Mouse (Mus musculus) embryonic stem cell, embryonic (primary cell): Measurements from ENCODE around the gene Pi4ka.

Source experiments
- CTCF ChIA-PET, 4 experiments: fragments of 300-600 bp in 2 of 4; fragments of 350-600 bp in 2 of 4; sonication (Branson Sonifier 250); formaldehyde crosslinking; loops; one replicate each; lab custom pipeline; 2022; ENCODE audit warnings: inconsistent platforms in 2 of 4; lab: Charles Lee
- POLR2A ChIA-PET, 4 experiments: fragments of 300-600 bp in 2 of 4; fragments of 350-600 bp in 2 of 4; sonication (Branson Sonifier 250); formaldehyde crosslinking; loops; one replicate each; lab custom pipeline; 2022; ENCODE audit warnings: antibody characterized with exemption in 4 of 4, inconsistent platforms in 1 of 4; lab: Charles Lee

Pi4ka gene

GRCm38 (mm10) chr16:17266113-17266512 lies 140.0 kb downstream of the Pi4ka start:
- POLR2A ChIA-PET = interaction anchor here in 3 of 4 experiments (0.8 to 35.2 kb wide), 17 partner anchors 9 to 118 kb away, joined by 3 to 895 read pairs (median 6); partner anchors contain the start of genes Rimbp3 (in 2 of the 3), Hic2 (in 1 of the 3) and Tmem191c (in 1 of the 3)
- CTCF ChIA-PET = interaction anchor here in 3 of 4 experiments (0.5 to 2.6 kb wide), 7 partner anchors 8 to 515 kb away, joined by 3 to 18 read pairs (median 6); partner anchors contain the start of genes Rimbp3 (in 2 of the 3) and Tmem191c (in 1 of the 3)

GRCm38 (mm10) chr16:17261341-17261740 lies 144.8 kb downstream of the Pi4ka start:
- CTCF ChIA-PET = interaction anchor here (0.6 to 2.8 kb wide), 10 partner anchors 9 to 515 kb away, joined by 3 to 16 read pairs (median 4); partner anchors contain the start of gene Rimbp3 (in 1 of the 4)
- POLR2A ChIA-PET = interaction anchor here (0.5 to 35.2 kb wide), 18 partner anchors 7 to 529 kb away, joined by 3 to 895 read pairs (median 8); partner anchors contain the start of genes Hic2 (in 3 of the 4) and Rimbp3 (in 2 of the 4)

GRCm38 (mm10) chr16:17258917-17259316 lies 147.2 kb downstream of the Pi4ka start:
- POLR2A ChIA-PET = interaction anchor here in 3 of 4 experiments (0.7 to 35.2 kb wide), 17 partner anchors 6 to 108 kb away, joined by 3 to 895 read pairs (median 65); partner anchors contain the start of genes Hic2 (in 3 of the 3), Rimbp3 (in 2 of the 3) and Tmem191c (in 1 of the 3)
- CTCF ChIA-PET = interaction anchor here in 3 of 4 experiments (1.0 to 4.8 kb wide), 5 partner anchors 12 to 49 kb away, joined by 3 to 27 read pairs (median 17); partner anchors contain the start of gene Rimbp3 (in 2 of the 3)

- ChIA-PET CTCF (interaction anchor here (0.6 to 4.8 kb wide), 11 partner anchors 13 to 175 kb away, joined by 3 to 29 read pairs (median 4); partner anchors contain the start of gene Rimbp3 (in 2 of the 4)), POLR2A (interaction anchor here in 3 of 4 experiments (0.8 to 35.2 kb wide), 24 partner anchors 6 to 132 kb away, joined by 3 to 895 read pairs (median 5); partner anchors contain the start of genes Hic2 (in 3 of the 3), Rimbp3 (in 2 of the 3), 2610318N02Rik (in 1 of the 3) and Ccdc116 (in 1 of the 3))
These were observed 148.7 kb downstream of the Pi4ka start for GRCm38 (mm10) chr16:17257359-17257821.

- ChIA-PET CTCF (interaction anchor here in 3 of 4 experiments (1.1 to 4.8 kb wide), 6 partner anchors 16 to 46 kb away, joined by 3 to 27 read pairs (median 5); partner anchors contain the start of gene Rimbp3 (in 1 of the 3)), POLR2A (interaction anchor here (0.6 to 35.2 kb wide), 30 partner anchors 3 to 209 kb away, joined by 3 to 895 read pairs (median 9); partner anchors contain the start of genes Hic2 (in 3 of the 4), Rimbp3 (in 3 of the 4), Tmem191c (in 2 of the 4) and Pi4ka (in 1 of the 4))
These were observed 150.8 kb downstream of the Pi4ka start for GRCm38 (mm10) chr16:17255270-17255669.

GRCm38 (mm10) chr16:17254005-17254597 lies 152.0 kb downstream of the Pi4ka start:
- CTCF ChIA-PET = interaction anchor here in 3 of 4 experiments (1.1 to 2.7 kb wide), 7 partner anchors 17 to 45 kb away, joined by 3 to 14 read pairs (median 5); partner anchors contain the start of gene Rimbp3 (in 2 of the 3)
- POLR2A ChIA-PET = interaction anchor here (0.6 to 35.2 kb wide), 27 partner anchors 2 to 197 kb away, joined by 3 to 895 read pairs (median 10); partner anchors contain the start of genes Hic2 (in 3 of the 4), Rimbp3 (in 3 of the 4), Crkl (in 2 of the 4) and Tmem191c (in 2 of the 4)

GRCm38 (mm10) chr16:17252841-17253240 lies 153.3 kb downstream of the Pi4ka start:
- ChIA-PET POLR2A (interaction anchor here in 3 of 4 experiments (0.7 to 35.2 kb wide), 24 partner anchors 1 to 131 kb away, joined by 3 to 895 read pairs (median 12); partner anchors contain the start of genes Hic2 (in 3 of the 3), Rimbp3 (in 3 of the 3), Tmem191c (in 3 of the 3) and Ccdc116 (in 1 of the 3)), CTCF (interaction anchor here in 3 of 4 experiments (0.6 to 2.1 kb wide), 6 partner anchors 23 to 121 kb away, joined by 3 to 12 read pairs (median 4); partner anchors contain the start of gene Rimbp3 (in 2 of the 3))

GRCm38 (mm10) chr16:17252086-17252726 lies 153.9 kb downstream of the Pi4ka start:
- ChIA-PET CTCF (interaction anchor here in 3 of 4 experiments (0.6 to 2.0 kb wide), 6 partner anchors 14 to 121 kb away, joined by 3 to 7 read pairs (median 6); no protein-coding TSS in a partner anchor), POLR2A (interaction anchor here (0.7 to 35.2 kb wide), 25 partner anchors 0 to 131 kb away, joined by 3 to 895 read pairs (median 9); partner anchors contain the start of genes Hic2 (in 4 of the 4), Rimbp3 (in 2 of the 4), Tmem191c (in 2 of the 4) and Ccdc116 (in 1 of the 4))

- POLR2A ChIA-PET = interaction anchor here (0.6 to 35.2 kb wide), 21 partner anchors 0 to 130 kb away, joined by 3 to 895 read pairs (median 8); partner anchors contain the start of genes Hic2 (in 4 of the 4), Rimbp3 (in 2 of the 4), Ccdc116 (in 1 of the 4) and Sdf2l1 (in 1 of the 4)
- CTCF ChIA-PET = interaction anchor here in 2 of 4 experiments (1.1 to 1.4 kb wide), 2 partner anchors 41 to 42 kb away, joined by 5 to 7 read pairs; no protein-coding TSS in a partner anchor
These were observed 154.6 kb downstream of the Pi4ka start for GRCm38 (mm10) chr16:17251539-17251938.

- POLR2A ChIA-PET = interaction anchor here (0.5 to 35.2 kb wide), 21 partner anchors 8 to 632 kb away, joined by 3 to 895 read pairs (median 5); partner anchors contain the start of genes Hic2 (in 3 of the 4), Rimbp3 (in 2 of the 4) and Tmem191c (in 1 of the 4)
- CTCF ChIA-PET = interaction anchor here in 3 of 4 experiments (0.7 to 2.4 kb wide), 5 partner anchors 22 to 56 kb away, joined by 3 to 13 read pairs (median 7); no protein-coding TSS in a partner anchor
These were observed 157.0 kb downstream of the Pi4ka start for GRCm38 (mm10) chr16:17249135-17249534.

- ChIA-PET CTCF (interaction anchor here in 3 of 4 experiments (1.0 to 3.8 kb wide), 4 partner anchors 23 to 38 kb away, joined by 3 to 24 read pairs (median 6); partner anchors contain the start of genes Rimbp3 (in 1 of the 3) and Tmem191c (in 1 of the 3)), POLR2A (interaction anchor here (0.5 to 35.2 kb wide), 22 partner anchors 9 to 245 kb away, joined by 3 to 895 read pairs (median 6); partner anchors contain the start of genes Hic2 (in 3 of the 4), Rimbp3 (in 2 of the 4), Ppil2 (in 1 of the 4) and Sdf2l1 (in 1 of the 4))
These were observed 158.4 kb downstream of the Pi4ka start for GRCm38 (mm10) chr16:17247727-17248126.

- ChIA-PET POLR2A (interaction anchor here (0.7 to 35.2 kb wide), 16 partner anchors 9 to 49 kb away, joined by 3 to 895 read pairs (median 6); partner anchors contain the start of genes Hic2 (in 3 of the 4), Rimbp3 (in 2 of the 4) and Tmem191c (in 2 of the 4)), CTCF (interaction anchor here in 2 of 4 experiments (1.0 to 3.8 kb wide), 3 partner anchors 26 to 36 kb away, joined by 5 to 24 read pairs (median 16); partner anchors contain the start of gene Rimbp3 (in 2 of the 2))
These were observed 161.1 kb downstream of the Pi4ka start for GRCm38 (mm10) chr16:17244996-17245395.

GRCm38 (mm10) chr16:17243731-17244130 lies 162.4 kb downstream of the Pi4ka start:
- ChIA-PET POLR2A (interaction anchor here in 3 of 4 experiments (0.7 to 23.8 kb wide), 9 partner anchors 8 to 33 kb away, joined by 3 to 594 read pairs (median 138); partner anchors contain the start of genes Hic2 (in 3 of the 3), Rimbp3 (in 1 of the 3) and Tmem191c (in 1 of the 3)), CTCF (interaction anchor here in 2 of 4 experiments (0.6 to 1.6 kb wide), 3 partner anchors 22 to 35 kb away, joined by 3 to 10 read pairs (median 3); no protein-coding TSS in a partner anchor)

- ChIA-PET CTCF (interaction anchor here in 3 of 4 experiments (0.8 to 5.8 kb wide), 3 partner anchors 29 to 30 kb away, joined by 3 to 33 read pairs (median 6); partner anchors contain the start of gene Rimbp3 (in 1 of the 3)), POLR2A (interaction anchor here (0.8 to 24.6 kb wide), 20 partner anchors 8 to 50 kb away, joined by 3 to 733 read pairs (median 4); partner anchors contain the start of genes Rimbp3 (in 2 of the 4) and Tmem191c (in 2 of the 4))
These were observed 166.7 kb downstream of the Pi4ka start for GRCm38 (mm10) chr16:17239409-17239808.

- ChIA-PET POLR2A (interaction anchor here (1.0 to 24.6 kb wide), 14 partner anchors 12 to 47 kb away, joined by 3 to 733 read pairs (median 8); partner anchors contain the start of gene Rimbp3 (in 2 of the 4)), CTCF (interaction anchor here in 1 of 4 experiments (5.8 kb wide), 1 partner anchor 28 kb away, joined by 33 read pairs; the partner anchor contains the start of gene Rimbp3)
These were observed 168.5 kb downstream of the Pi4ka start for GRCm38 (mm10) chr16:17237634-17238033.
